Mouse (Mus musculus): ENCODE measurements around the gene Msgn1.

GRCm38 (mm10) chr12:11208872-11209271 lies at the start of gene Msgn1:
- no peak for TF ChIP-seq CTCF (IDR thresholded peaks at IDR 0.05; ENCODE audit: extremely low read depth, insufficient read depth, low read length)
- TF ChIP-seq POLR2A (IDR thresholded peaks at IDR 0.05; ENCODE audit: extremely low read depth, insufficient read depth, low read length): no peak
